Mouse (Mus musculus): ENCODE measurements at regions not wholly inside any gene's neighbourhood (a gene's known extent, or its start where the extent isn't known, plus 50 kb on each side); places are given as distances from the start of the nearest gene placed in this dataset. TPM values are rescaled to one million over a fixed set of nuclear protein-coding genes. Genes with fewer than 3 reads are reported as not detected.

GRCm38 (mm10) chr13:70903150-70903549 is 61.5 kb upstream of the Adamts16 start:
- no peaks in the 10 kb centered on the region for H3K36me3 ChIP-seq (ENCODE audit: insufficient read depth, low read length)
- no peak overlapping the region for H3K4me3 ChIP-seq (ENCODE audit: low read depth, low read length)
- H3K27me3 ChIP-seq (ENCODE audit: insufficient read depth, low read length): no peaks in the 10 kb centered on the region
- TF ChIP-seq CTCF (IDR thresholded peaks at IDR 0.05): no peak
- H3K9me3 ChIP-seq (ENCODE audit: low read length): no peaks in the 10 kb centered on the region
- H3K27ac ChIP-seq (ENCODE audit: low read depth, low read length): no peak overlapping the region
- DNase-seq (ENCODE audit: low spot score): no peak
- ATAC-seq (ENCODE audit: low FRiP score): no peak
- H3K4me1 ChIP-seq (ENCODE audit: insufficient read depth, low read length): peaks cover 3% of the 10 kb centered on the region; the same call in 1 of the 2 replicates
- no peak overlapping the region for H3K4me2 ChIP-seq (ENCODE audit: low read depth, low read length, poor library complexity, severe bottlenecking)
- H3K9ac ChIP-seq (replicated peaks; ENCODE audit: low read length, poor library complexity, severe bottlenecking): no peak overlapping the region
- 82% methylated on average over 2 of the region's 2 CpGs for WGBS

DNA sequence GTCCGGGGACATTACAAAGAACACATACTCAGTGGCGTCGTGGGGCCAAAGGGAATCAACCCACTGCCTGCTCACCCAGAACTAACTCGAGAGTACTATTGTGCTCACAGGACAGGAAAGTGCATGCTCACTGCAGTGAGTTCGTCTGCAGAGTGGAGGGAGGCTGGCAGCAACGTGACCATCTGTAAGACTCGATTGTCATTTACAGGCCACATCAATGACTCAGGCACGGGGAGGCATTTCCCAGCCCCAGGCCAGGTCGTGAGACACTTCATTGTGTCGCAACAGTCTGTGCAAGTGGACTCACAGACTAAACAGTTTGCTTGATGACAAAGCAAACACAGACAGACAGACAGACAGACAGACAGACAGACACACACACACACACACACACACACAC is 61.1 kb upstream of the Adamts16 start:
- H3K4me2 ChIP-seq (ENCODE audit: low read depth, low read length, poor library complexity, severe bottlenecking): no peak overlapping the region
- WGBS: 38% methylated on average over 10 of the region's 10 CpGs
- no peak for DNase-seq (ENCODE audit: low spot score)

DNA sequence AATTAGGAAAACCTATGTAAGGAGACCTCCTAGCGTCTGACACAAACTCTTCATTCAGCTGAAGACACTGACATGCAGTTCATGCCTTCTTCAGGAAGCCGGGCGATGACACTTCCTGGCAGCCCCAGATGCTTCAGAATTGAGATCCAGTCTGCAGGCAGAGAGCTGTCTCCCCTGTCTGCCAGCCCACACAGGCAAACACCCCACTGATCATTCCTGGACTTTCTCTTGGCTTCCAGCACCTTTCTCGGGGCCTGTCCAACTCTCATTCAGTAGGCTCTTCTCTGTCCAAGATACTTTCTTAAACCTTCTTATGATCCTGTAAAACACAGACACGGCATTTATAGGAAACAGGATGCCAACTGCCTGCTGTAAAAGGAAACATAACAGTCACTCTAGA is 50.0 kb upstream of the Adamts16 start:
- WGBS: 67% methylated on average over 5 of the region's 5 CpGs
- Histone ChIP-seq H3K9me3 (ENCODE audit: low read length) (no peaks in the 10 kb centered on the region), H3K9ac (replicated peaks; ENCODE audit: low read length, poor library complexity, severe bottlenecking) (no peak overlapping the region), H3K4me3 (ENCODE audit: low read depth, low read length) (no peak overlapping the region), H3K27me3 (ENCODE audit: insufficient read depth, low read length) (no peaks in the 10 kb centered on the region), H3K4me2 (ENCODE audit: low read depth, low read length, poor library complexity, severe bottlenecking) (no peak overlapping the region), H3K4me1 (ENCODE audit: insufficient read depth, low read length) (no peaks in the 10 kb centered on the region), H3K27ac (ENCODE audit: low read depth, low read length) (no peak overlapping the region), H3K36me3 (ENCODE audit: insufficient read depth, low read length) (no peaks in the 10 kb centered on the region)
- ATAC-seq (ENCODE audit: low FRiP score) (no peak), DNase-seq (ENCODE audit: low spot score) (no peak)
- no peak for TF ChIP-seq CTCF (IDR thresholded peaks at IDR 0.05)

More for the DNA sequence above, 61.1 kb upstream of the Adamts16 start:
- Histone ChIP-seq H3K4me3 (ENCODE audit: low read depth, low read length) (no peak overlapping the region), H3K4me1 (ENCODE audit: insufficient read depth, low read length) (peaks cover 3% of the 10 kb centered on the region; the same call in 1 of the 2 replicates), H3K36me3 (ENCODE audit: insufficient read depth, low read length) (no peaks in the 10 kb centered on the region), H3K27me3 (ENCODE audit: insufficient read depth, low read length) (no peaks in the 10 kb centered on the region), H3K9ac (replicated peaks; ENCODE audit: low read length, poor library complexity, severe bottlenecking) (no peak overlapping the region), H3K27ac (ENCODE audit: low read depth, low read length) (no peak overlapping the region), H3K9me3 (ENCODE audit: low read length) (no peaks in the 10 kb centered on the region)
- ATAC-seq (ENCODE audit: low FRiP score): no peak
- no peak for TF ChIP-seq CTCF (IDR thresholded peaks at IDR 0.05)

Small RNAs in the stretch of these regions (microRNA-seq; reads per million reads assigned to microRNA genes)
- gene Mir466f-4 (ENCODE audit: borderline number of aligned reads): not detected

Data from midbrain, postnatal 0 days (tissue).